33 mouse cellular contexts compared by ENCODE assay signal in genomic region chr11:53000226-53000625, GRCm38 (mm10).
"Had no signal": no experiment of that assay in that cellular context is flagged by ENCODE, and none has a peak within 500 bp of the region (broad histone marks: within the 10 kb centered on the region; RNA-seq: fewer than 3 reads in every experiment).

No protein-coding gene starts in this region.

- H3K27me3 ChIP-seq: limb, embryonic 12.5 days; limb, embryonic 15.5 days; liver, embryonic 12.5 days; liver, embryonic 13.5 days; liver, embryonic 15.5 days; lung, embryonic 15.5 days; megakaryocyte, embryonic 14.5 days; midbrain, embryonic 12.5 days; midbrain, embryonic 13.5 days; midbrain, embryonic 15.5 days; neural tube, embryonic 12.5 days; neural tube, embryonic 13.5 days had no signal

- H3K9me3 ChIP-seq: limb, embryonic 10.5 days; limb, embryonic 12.5 days; limb, embryonic 13.5 days; limb, embryonic 15.5 days; liver, embryonic 12.5 days; liver, embryonic 13.5 days; liver, embryonic 15.5 days; lung, embryonic 15.5 days; midbrain, embryonic 10.5 days; midbrain, embryonic 12.5 days; midbrain, embryonic 13.5 days; midbrain, embryonic 15.5 days; neural tube, embryonic 12.5 days had no signal

- H3K27ac ChIP-seq: limb, embryonic 10.5 days; limb, embryonic 12.5 days; limb, embryonic 13.5 days; limb, embryonic 15.5 days; liver, embryonic 12.5 days; liver, embryonic 13.5 days; liver, embryonic 14.5 days; liver, embryonic 15.5 days; lung, embryonic 15.5 days; macrophage; midbrain, embryonic 10.5 days; midbrain, embryonic 12.5 days; midbrain, embryonic 13.5 days; midbrain, embryonic 15.5 days; neural tube, embryonic 12.5 days; neural tube, embryonic 13.5 days had no signal

- H3K36me3 ChIP-seq: limb, embryonic 10.5 days; limb, embryonic 12.5 days; limb, embryonic 13.5 days; limb, embryonic 15.5 days; liver, embryonic 12.5 days; liver, embryonic 13.5 days; liver, embryonic 15.5 days; lung, embryonic 15.5 days; midbrain, embryonic 10.5 days; midbrain, embryonic 12.5 days; midbrain, embryonic 13.5 days; midbrain, embryonic 15.5 days; neural tube, embryonic 12.5 days; neural tube, embryonic 13.5 days had no signal

- DNase-seq: left cerebral cortex, postnatal 4 days; liver; liver, embryonic 13.5 days; liver, postnatal 0 days; lung, adult 18-20 months; lung, adult 2 months; lung, embryonic 14.5 days; lung, postnatal 10 days; lung, postnatal 14 days; lung, postnatal 36 days; lung, postnatal 4 days; midbrain, embryonic 14.5 days had no signal

- H3K9ac ChIP-seq: limb, embryonic 12.5 days; limb, embryonic 13.5 days; limb, embryonic 15.5 days; liver, embryonic 12.5 days; liver, embryonic 13.5 days; liver, embryonic 14.5 days; liver, embryonic 15.5 days; liver, postnatal 0 days; lung, embryonic 14.5 days; lung, embryonic 15.5 days; midbrain, embryonic 12.5 days; midbrain, embryonic 13.5 days; midbrain, embryonic 15.5 days; neural tube, embryonic 12.5 days; neural tube, embryonic 13.5 days had no signal

- H3K4me3 ChIP-seq: limb, embryonic 10.5 days; limb, embryonic 12.5 days; limb, embryonic 13.5 days; limb, embryonic 15.5 days; liver, embryonic 12.5 days; liver, embryonic 13.5 days; liver, embryonic 15.5 days; lung, embryonic 15.5 days; megakaryocyte, embryonic 14.5 days; midbrain, embryonic 10.5 days; midbrain, embryonic 12.5 days; midbrain, embryonic 13.5 days; midbrain, embryonic 15.5 days; myocyte; neural tube, embryonic 12.5 days; neural tube, embryonic 13.5 days had no signal

- H3K4me1 ChIP-seq: limb, embryonic 15.5 days; liver, embryonic 12.5 days; liver, embryonic 13.5 days; liver, embryonic 15.5 days; megakaryocyte, embryonic 14.5 days; midbrain, embryonic 10.5 days; midbrain, embryonic 12.5 days had no signal

- ATAC-seq: liver, embryonic 12.5 days; liver, postnatal 0 days; lung, postnatal 0 days; midbrain, embryonic 13.5 days; midbrain, embryonic 15.5 days; midbrain, embryonic 16.5 days had no signal

- H3K4me2 ChIP-seq: limb, embryonic 12.5 days; limb, embryonic 13.5 days; limb, embryonic 15.5 days; liver, embryonic 11.5 days; liver, embryonic 12.5 days; liver, embryonic 13.5 days; liver, embryonic 15.5 days; lung, embryonic 14.5 days; lung, embryonic 15.5 days; midbrain, embryonic 11.5 days; midbrain, embryonic 12.5 days; midbrain, embryonic 13.5 days; midbrain, embryonic 15.5 days; neural tube, embryonic 12.5 days; neural tube, embryonic 13.5 days had no signal
